Mouse (Mus musculus) kidney, adult 2 months (tissue): ENCODE data around the gene Klrb1c.

Experiments
- CTCF ChIP-seq: fragments of 200-500 bp; conservative IDR thresholded peaks from 2 replicates; pipeline ENCODE4 v1.5.1; 2011; ENCODE audit warnings: low read depth, mild to moderate bottlenecking, control low read depth, low read length, moderate library complexity, mixed read lengths; ENCODE audit not compliant: insufficient read depth, insufficient read length
- POLR2A ChIP-seq: fragments of 200-500 bp; IDR thresholded peaks from one replicate; pipeline ENCODE4 v1.6.1; 2011; ENCODE audit warnings: low read depth, low read length, control low read depth

GRCm38 (mm10) chr6:128835571-128835970, 46.6 kb upstream of the Klrb1c start:
- no peak for TF ChIP-seq CTCF
- TF ChIP-seq POLR2A, result no peak
